Mouse (Mus musculus): ENCODE results near the gene Pbx3.

GRCm38 (mm10) chr2:34227688-34228087, 145.3 kb downstream of the Pbx3 start:
- no peak for TF ChIP-seq POLR2A (IDR thresholded peaks at IDR 0.05; ENCODE audit: control insufficient read depth, extremely low read depth, insufficient read depth, low read length, poor library complexity)
- no peak for TF ChIP-seq CTCF (IDR thresholded peaks at IDR 0.05; ENCODE audit: borderline replicate concordance, control insufficient read depth, extremely low read depth, insufficient read depth, low read length, poor library complexity)

All from thymus, adult 2 months (tissue).